Mouse (Mus musculus): ENCODE results near the gene B9d2. TPM values are rescaled to one million over a fixed set of nuclear protein-coding genes. Genes with fewer than 3 reads are reported as not detected.

The B9d2 gene
- polyA plus RNA-seq, 2 experiments: 18.8 to 21.9 TPM

DNA sequence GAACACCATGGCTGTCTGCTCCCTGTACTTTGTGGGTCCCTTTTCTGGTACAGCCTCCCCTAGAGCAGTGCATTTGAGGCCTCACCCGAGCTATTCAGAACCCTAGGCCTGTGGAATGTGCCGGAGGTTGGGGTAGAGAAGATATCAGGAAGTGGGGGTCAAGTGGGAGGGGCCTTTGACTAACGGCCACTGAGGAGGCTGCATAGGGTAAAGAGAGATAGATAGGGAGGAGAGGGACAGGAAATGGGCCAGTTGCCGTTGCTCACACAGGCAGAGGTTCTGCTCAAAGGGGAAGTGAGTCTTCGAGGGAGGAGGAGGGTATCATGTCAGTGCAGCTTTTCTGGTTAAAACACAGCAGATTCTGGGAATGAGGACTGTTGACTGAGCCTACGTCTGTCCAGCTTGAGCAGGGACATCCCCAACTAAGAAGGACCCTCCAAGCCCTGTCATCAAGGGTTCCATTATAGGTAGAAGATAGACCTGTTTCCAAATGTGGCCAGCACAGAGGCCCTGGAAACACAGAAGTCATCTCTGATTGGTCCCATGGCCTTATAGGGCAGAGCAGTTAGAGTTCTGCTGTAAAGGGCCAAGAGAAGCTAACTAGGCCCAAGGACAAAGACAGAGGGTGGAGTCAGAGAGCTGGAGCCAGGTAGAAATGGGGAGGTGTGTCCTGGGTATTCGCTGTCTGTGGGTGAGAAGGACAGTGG, 3.0 kb downstream of the B9d2 start:
- WGBS (ENCODE audit: insufficient replicate concordance): 6% methylated on average over 7 of the region's 7 CpGs
- Histone ChIP-seq H3K9ac (replicated peaks) (peak overlapping the region; percentile 12), H3K27me3 (ENCODE audit: control insufficient read depth, insufficient read depth, low read length) (no peaks in the 10 kb centered on the region), H3K27ac (peak overlapping the region; percentile 68), H3K4me1 (replicated peaks; ENCODE audit: control insufficient read depth in 2 of 2, insufficient read depth in 2 of 2, low read length in 1 of 2) (peaks cover 43 to 54% of the 10 kb centered on the region in 2 experiments), H3K36me3 (replicated peaks; ENCODE audit: control insufficient read depth, insufficient read depth, low read depth) (no peaks in the 10 kb centered on the region), H3K4me2 (ENCODE audit: low read depth) (peak overlapping the region; percentile 48), H3K9me3 (ENCODE audit: control insufficient read depth, low read length) (no peaks in the 10 kb centered on the region), H3K4me3 (ENCODE audit: insufficient read depth in 1 of 2, low read depth in 2 of 2, low read length in 2 of 2) (no peak overlapping the region)
- TF ChIP-seq CTCF (IDR thresholded peaks at IDR 0.05; ENCODE audit: low read depth) (no peak), EP300 (IDR thresholded peaks at IDR 0.05; ENCODE audit: low read depth) (peak; percentile 54)
- DNase-seq (ENCODE audit: low read depth in 3 of 3, low spot score in 3 of 3) (no peak), ATAC-seq (ENCODE audit: insufficient read depth) (no peak)

DNA sequence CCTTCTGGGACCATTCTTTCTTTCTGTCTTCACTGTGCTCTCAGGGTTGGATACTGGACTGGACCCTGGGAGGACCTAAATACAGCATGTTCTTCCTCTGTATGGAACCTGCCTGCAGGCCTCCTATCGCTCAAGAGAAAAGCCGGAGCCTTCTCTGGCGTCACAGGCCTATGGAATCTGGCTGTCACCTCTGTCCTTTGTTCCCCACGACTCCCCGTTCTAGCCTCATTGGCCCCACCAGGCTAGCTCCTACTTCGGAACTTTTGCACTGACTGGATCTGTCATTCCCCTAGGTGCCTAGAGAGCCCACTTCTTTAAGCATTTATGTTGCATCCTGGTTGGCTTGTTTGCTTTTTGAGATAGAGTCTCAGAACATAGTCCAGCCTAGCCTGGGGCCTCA, 4.1 kb downstream of the B9d2 start:
- Histone ChIP-seq H3K36me3 (replicated peaks; ENCODE audit: control insufficient read depth, insufficient read depth, low read depth) (no peaks in the 10 kb centered on the region), H3K27ac (no peak overlapping the region; the same call in 1 of the 2 replicates), H3K9me3 (ENCODE audit: control insufficient read depth, low read length) (no peaks in the 10 kb centered on the region), H3K4me1 (replicated peaks; ENCODE audit: control insufficient read depth in 2 of 2, insufficient read depth in 2 of 2, low read length in 1 of 2) (peaks cover 48 to 51% of the 10 kb centered on the region in 2 experiments), H3K4me2 (ENCODE audit: low read depth) (no peak overlapping the region), H3K27me3 (ENCODE audit: control insufficient read depth, insufficient read depth, low read length) (no peaks in the 10 kb centered on the region), H3K4me3 (ENCODE audit: insufficient read depth in 1 of 2, low read depth in 2 of 2, low read length in 2 of 2) (no peak overlapping the region), H3K9ac (replicated peaks) (no peak overlapping the region)
- ATAC-seq (ENCODE audit: insufficient read depth): no peak
- no peak for DNase-seq (ENCODE audit: low read depth in 3 of 3, low spot score in 3 of 3)
- WGBS (ENCODE audit: insufficient replicate concordance): 83% methylated on average over 6 of the region's 6 CpGs
- TF ChIP-seq EP300 (IDR thresholded peaks at IDR 0.05; ENCODE audit: low read depth) (no peak), CTCF (IDR thresholded peaks at IDR 0.05; ENCODE audit: low read depth) (no peak)

GRCm38 (mm10) chr7:25685926-25686470, 5.4 kb downstream of the B9d2 start:
- DNase-seq (ENCODE audit: low read depth in 3 of 3, low spot score in 3 of 3) (no peak), ATAC-seq (ENCODE audit: insufficient read depth) (no peak)
- TF ChIP-seq CTCF (IDR thresholded peaks at IDR 0.05; ENCODE audit: low read depth) (no peak), EP300 (IDR thresholded peaks at IDR 0.05; ENCODE audit: low read depth) (no peak)
- Histone ChIP-seq H3K9me3 (ENCODE audit: control insufficient read depth, low read length) (no peaks in the 10 kb centered on the region), H3K4me3 (ENCODE audit: insufficient read depth in 1 of 2, low read depth in 2 of 2, low read length in 2 of 2) (peak overlapping the region; percentile 49 to 63; a peak in 3 of 4 replicates), H3K4me2 (ENCODE audit: low read depth) (peak overlapping the region; percentile 98), H3K9ac (replicated peaks) (peak overlapping the region; percentile 81), H3K27me3 (ENCODE audit: control insufficient read depth, insufficient read depth, low read length) (no peaks in the 10 kb centered on the region), H3K4me1 (replicated peaks; ENCODE audit: control insufficient read depth in 2 of 2, insufficient read depth in 2 of 2, low read length in 1 of 2) (peaks cover 48 to 53% of the 10 kb centered on the region in 2 experiments), H3K36me3 (replicated peaks; ENCODE audit: control insufficient read depth, insufficient read depth, low read depth) (no peaks in the 10 kb centered on the region), H3K27ac (peak overlapping the region; percentile 75)
- WGBS (ENCODE audit: insufficient replicate concordance): 49% methylated on average over 21 of the region's 21 CpGs

- Histone ChIP-seq H3K9ac (replicated peaks) (peak within 1 kb of the TSS; percentile 81), H3K27ac (peak within 1 kb of the TSS; percentile 75), H3K4me3 (ENCODE audit: insufficient read depth in 1 of 2, low read depth in 2 of 2, low read length in 2 of 2) (peak within 1 kb of the TSS; percentile 63 to 94), H3K9me3 (ENCODE audit: control insufficient read depth, low read length) (no peaks in the 10 kb centered on the region), H3K36me3 (replicated peaks; ENCODE audit: control insufficient read depth, insufficient read depth, low read depth) (no peaks in the 10 kb centered on the region), H3K27me3 (ENCODE audit: control insufficient read depth, insufficient read depth, low read length) (no peaks in the 10 kb centered on the region), H3K4me2 (ENCODE audit: low read depth) (peak within 1 kb of the TSS; percentile 98), H3K4me1 (replicated peaks; ENCODE audit: control insufficient read depth in 2 of 2, insufficient read depth in 2 of 2, low read length in 1 of 2) (peaks cover 39 to 52% of the 10 kb centered on the region in 2 experiments)
- DNase-seq (ENCODE audit: low read depth in 3 of 3, low spot score in 3 of 3) (peak in 2 of 3 experiments; percentile 59 to 62), ATAC-seq (ENCODE audit: insufficient read depth) (peak; percentile 42)
- TF ChIP-seq EP300 (IDR thresholded peaks at IDR 0.05; ENCODE audit: low read depth) (no peak), CTCF (IDR thresholded peaks at IDR 0.05; ENCODE audit: low read depth) (peak; percentile 79)
- WGBS (ENCODE audit: insufficient replicate concordance): under 1% methylated on average over 66 of the region's 69 CpGs
Observed at GRCm38 (mm10) chr7:25686680-25687531, 6.3 kb downstream of the B9d2 start, which contains the start of gene Tgfb1. Tgfb1 (plus strand) TSS chr7:25687002.

Data from liver, embryonic 14.5 days (tissue).